Mouse (Mus musculus): Measurements from ENCODE around the gene Cpm.
"Not testable (repeated sequence)": the region's sequence is repeated elsewhere in the genome, so short reads cannot be mapped to it uniquely, and the experiment has no call there.

Cpm gene

DNA sequence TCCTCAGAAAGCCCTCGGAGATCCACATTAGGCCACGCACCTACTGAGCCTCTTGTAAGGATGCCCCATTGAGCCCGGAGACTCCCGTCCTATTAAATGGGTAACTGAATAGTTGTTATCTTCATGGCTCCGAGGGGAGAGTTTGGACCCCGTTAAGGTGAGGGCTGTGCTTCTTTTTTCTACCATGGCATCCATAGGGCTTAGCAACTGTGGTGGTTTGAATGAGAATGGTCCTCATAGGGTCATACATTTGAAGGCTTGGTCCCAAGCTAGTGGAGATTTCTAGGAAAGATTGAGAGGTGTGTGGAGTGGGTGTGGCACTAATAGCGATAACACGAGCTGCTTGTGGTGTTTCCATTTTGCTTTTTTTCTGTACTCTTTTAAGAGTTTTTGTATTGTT, 14.1 kb upstream of the Cpm start:
- in situ Hi-C loops (cut with MboI; ENCODE audit: low pct_unique_long_range_greater_than_20kb in 1 of 2, low sequenced_read_pairs in 2 of 2, unreplicated experiment in 1 of 2) = no loop called here

DNA sequence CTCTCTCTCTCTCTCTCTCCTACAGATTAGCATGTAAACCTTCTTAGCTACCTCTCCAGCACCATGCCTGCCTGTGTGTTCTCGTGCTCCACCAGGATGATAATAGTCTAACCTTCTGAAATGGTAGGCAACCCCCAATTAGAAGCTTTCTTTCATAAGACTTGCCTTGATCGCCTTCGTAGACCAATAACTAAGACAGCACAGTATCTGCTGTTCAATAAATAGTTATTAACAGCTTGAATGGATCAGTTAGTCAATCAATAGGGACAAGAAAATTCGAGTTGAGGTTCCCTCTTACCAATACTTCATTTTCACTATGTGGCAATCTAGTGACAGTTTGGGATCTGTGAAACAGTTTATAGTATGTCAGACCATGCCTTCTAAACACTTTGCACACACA, 13.6 kb upstream of the Cpm start:
- in situ Hi-C loops (cut with MboI; ENCODE audit: low pct_unique_long_range_greater_than_20kb in 1 of 2, low sequenced_read_pairs in 2 of 2, unreplicated experiment in 1 of 2) = no loop called here

DNA sequence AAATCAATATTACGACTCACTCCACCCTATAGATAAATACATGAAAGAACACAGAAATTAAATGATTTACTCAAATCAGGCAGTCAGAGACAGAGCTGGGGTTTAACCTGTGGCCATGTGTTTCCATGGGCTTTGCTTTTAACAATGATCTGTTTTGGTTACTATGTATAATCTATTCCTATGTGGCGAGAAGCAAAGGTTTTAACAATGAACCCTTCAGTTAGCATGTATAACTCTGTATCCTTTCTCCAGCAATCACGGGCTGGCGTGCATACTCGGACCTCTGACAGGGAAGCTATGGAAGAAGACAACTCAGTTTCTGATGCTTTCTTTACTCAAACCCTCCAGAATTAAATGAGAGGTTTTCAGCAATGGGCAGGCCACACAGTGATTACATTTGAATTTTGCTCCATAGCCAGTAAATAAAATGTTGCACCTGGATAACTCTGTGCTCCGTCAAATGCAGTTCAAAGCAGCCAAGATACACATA, 13.1 kb upstream of the Cpm start:
- in situ Hi-C loops (cut with MboI; ENCODE audit: low pct_unique_long_range_greater_than_20kb in 1 of 2, low sequenced_read_pairs in 2 of 2, unreplicated experiment in 1 of 2) = no loop called here

DNA sequence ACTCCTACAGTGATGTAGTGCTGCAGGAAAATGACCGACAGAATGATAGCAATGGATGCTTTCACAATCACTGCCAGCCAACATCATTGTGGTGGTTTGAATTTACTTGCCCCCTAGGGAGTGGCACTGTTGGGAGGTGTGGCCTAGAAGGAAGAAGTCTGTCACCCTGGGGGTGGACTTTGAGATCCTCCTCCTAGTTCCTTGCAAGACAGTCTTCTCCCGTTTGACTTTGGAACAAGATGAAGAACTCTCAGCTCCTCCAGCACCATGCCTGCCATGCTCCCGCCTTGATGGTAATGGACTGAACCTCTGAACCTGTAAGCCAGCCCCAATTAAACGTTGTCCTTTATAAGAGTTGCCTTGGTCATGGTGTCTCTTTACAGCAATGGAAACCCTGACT, 12.5 kb upstream of the Cpm start:
- in situ Hi-C loops (cut with MboI; ENCODE audit: low pct_unique_long_range_greater_than_20kb in 1 of 2, low sequenced_read_pairs in 2 of 2, unreplicated experiment in 1 of 2) = not testable (repeated sequence)

DNA sequence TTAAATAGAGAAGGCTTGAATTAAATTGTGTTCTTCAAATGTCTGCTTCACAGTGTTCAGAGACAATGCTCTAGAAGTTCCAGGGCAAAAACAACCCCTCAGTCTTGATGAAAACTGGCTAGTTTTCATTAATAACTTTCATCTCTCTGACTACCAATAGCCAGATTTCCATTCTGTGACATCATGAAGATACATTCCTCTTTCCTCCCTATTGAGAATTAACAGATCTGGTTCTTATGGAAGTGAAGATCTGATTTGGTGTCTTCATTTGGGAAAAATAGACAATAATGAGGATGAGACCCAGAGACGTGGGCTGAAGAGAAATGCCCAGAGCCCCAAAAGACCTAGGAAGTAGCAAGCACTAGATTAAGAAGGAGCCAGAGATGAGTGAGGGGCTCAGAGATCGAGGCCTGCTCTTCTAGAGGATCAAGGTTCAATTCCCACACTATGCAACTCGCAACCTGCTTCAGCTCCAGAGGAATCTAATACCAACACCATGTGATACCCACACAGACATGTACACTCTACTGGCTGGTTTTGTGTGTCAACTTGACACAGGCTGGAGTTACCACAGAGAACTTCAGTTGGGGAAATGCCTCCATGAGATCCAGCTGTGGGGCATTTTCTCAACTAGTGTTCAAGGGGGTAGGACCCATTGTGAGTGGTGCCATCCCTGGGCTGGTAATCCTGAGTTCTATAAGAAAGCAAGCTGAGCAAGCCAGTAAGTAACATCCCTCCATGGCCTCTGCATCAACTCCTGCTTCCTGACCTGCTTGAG, 11.5 kb upstream of the Cpm start:
- in situ Hi-C loops (cut with MboI; ENCODE audit: low pct_unique_long_range_greater_than_20kb in 1 of 2, low sequenced_read_pairs in 2 of 2, unreplicated experiment in 1 of 2) = no loop called here

DNA sequence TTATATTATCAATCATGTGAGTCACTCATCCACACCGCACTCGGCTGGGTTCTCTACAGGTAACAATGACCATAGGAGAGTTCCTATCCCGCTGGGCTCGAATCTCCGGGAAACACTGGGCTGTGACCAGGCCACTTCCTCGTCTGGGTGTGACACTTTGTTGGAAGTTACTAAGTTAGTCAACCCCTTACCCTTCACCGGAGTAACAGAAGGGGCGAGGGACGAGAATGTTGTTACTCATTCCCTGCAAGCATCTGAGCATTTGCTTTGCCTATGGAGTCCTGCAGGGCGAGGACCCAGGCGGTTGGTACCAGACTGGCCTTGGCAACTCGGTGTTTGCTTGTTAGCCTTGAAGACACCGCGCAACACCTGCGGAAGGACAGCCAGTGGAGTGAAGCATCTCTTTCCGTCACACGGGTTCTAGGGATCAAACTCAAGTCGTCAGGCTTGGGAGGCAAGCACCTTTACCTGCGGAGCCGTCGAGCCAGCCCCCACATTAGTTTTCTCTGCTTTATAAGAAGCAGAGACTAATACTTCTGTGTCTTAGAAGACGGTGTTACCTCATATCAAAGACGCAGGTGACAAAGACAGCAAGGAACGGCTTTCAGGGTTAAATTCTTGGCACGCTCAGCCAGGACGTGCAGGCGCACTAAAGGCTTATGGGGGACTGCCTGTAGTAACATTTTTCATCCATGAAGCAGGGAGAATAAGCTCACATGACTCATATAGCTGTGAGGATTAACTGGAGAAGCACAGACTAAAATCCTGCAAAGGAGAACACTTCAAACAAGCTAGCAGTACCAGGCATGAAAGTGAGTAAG, 10.0 kb upstream of the Cpm start:
- in situ Hi-C loops (cut with MboI; ENCODE audit: low pct_unique_long_range_greater_than_20kb in 1 of 2, low sequenced_read_pairs in 2 of 2, unreplicated experiment in 1 of 2) = no loop called here

DNA sequence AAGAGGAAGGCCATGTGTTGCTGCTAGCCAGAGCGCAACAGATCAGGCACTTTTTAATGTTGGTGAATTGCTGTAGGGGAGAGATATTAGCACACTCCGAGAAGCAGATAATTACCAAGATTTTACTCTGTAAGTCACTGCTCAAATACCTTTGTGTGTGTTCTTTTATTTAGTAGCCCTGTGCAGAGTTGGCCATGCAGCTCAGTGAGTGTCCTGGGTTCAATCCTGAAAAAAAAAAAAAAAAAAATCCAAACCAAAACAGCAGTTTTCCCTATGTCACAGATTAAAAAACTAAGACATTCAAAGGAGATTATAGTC, 9.5 kb upstream of the Cpm start:
- in situ Hi-C loops (cut with MboI; ENCODE audit: low pct_unique_long_range_greater_than_20kb in 1 of 2, low sequenced_read_pairs in 2 of 2, unreplicated experiment in 1 of 2) = no loop called here

DNA sequence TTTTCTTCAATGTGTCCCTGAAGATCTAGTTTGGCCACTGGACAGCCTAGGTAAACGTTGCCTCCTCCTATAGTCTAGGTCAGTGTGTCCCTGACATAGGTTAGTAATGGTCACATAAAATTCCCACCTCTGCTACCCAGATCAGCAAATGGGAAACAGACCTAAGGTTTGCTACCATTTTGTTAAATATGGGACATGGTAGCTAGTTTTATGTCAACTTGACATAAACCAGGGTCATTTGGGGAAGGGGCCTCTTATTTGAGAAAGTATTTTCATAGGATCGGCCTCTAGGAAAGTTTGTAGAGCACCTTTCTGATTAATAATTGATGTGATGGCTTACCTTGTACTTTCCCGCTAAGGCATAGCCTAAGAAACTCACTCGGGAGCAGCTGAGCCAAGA, 8.8 kb upstream of the Cpm start:
- in situ Hi-C loops (cut with MboI; ENCODE audit: low pct_unique_long_range_greater_than_20kb in 1 of 2, low sequenced_read_pairs in 2 of 2, unreplicated experiment in 1 of 2) = no loop called here

DNA sequence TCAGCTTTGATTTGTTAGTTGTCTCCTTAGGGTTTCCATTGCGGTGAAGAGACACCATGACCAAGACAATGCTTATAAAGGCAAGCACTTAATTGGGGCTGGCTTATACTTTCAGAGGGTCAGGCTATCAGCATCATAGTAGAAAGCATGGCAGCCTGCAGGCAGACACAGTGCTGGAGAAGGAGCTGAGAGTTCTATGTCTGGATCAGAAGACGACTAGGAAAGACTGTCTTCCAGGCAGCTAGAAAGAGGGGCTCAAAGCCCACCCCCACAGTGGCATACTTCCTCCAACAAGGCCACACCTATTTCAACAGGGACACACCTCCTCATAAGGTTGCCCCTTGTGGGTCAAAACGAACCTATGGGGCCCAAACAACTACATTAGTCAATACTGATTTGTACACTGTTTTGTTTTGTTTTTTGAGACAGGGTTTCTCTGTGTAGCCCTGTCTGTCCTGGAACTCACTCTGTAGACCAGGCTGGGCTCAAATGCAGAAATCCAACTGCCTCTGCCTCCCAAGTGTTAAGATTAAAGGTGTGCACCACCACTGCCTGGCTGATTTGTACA, 8.3 kb upstream of the Cpm start:
- in situ Hi-C loops (cut with MboI; ENCODE audit: low pct_unique_long_range_greater_than_20kb in 1 of 2, low sequenced_read_pairs in 2 of 2, unreplicated experiment in 1 of 2) = no loop called here

DNA sequence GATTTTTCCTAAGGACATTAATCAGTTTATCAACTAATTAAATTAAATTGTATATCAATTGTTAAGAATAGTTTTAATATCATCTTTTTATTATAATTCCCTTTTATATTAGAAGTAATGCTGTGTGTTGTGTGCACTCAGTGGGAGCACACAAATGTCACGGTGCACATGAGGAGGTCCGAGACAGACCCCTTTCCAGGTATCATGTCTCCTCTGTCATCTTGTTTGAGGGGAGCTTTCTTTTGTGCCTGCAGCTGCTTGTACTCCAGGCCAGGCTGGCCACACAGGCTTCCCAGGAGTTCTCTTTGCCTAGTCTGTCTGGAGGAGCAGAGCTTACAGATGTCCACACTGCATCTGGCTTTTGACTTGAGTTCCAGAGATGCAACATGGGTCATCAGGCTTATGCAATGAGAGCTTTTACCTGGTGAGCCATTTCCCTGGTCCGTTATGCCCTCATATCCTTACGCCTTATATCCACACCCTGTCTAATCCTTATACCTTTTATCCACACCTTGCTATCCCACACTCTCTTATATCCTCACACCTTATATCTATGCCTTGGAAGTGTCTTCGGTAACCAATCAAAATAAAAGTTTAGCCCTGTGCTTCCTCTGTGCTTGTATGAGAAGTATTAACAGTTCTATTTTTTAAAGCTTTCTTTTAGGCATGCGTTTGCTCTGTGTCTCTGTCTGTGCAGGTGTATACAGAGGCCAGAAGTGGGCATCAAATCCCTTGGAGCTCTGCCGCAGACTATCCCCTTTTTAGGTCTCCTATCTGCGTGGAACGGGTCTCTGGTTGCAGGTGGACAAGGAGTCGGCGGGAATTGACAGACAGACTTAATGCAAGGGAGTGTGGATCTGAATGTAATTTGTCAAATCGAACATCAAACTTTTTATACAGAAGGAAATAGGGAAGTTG, 7.4 kb upstream of the Cpm start:
- in situ Hi-C loops (cut with MboI; ENCODE audit: low pct_unique_long_range_greater_than_20kb in 1 of 2, low sequenced_read_pairs in 2 of 2, unreplicated experiment in 1 of 2) = no loop called here

DNA sequence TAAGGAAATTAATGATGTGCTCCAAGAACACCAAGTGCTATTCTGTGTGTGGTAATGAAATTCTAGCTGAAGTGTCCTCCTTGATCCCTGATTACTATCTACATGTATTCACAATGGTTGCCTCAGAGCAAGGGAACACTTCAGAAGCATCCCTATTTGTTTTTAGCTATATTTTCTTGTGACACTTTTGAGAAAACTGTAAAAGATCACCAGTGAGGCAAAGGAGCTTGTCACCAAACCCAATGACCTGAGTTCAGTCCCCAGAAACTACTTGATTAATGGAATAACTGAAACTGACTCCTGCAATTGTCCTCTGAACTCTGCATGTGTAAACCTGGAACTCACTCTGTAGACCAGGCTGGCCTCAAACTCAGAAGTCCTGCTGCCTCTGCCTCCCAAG, 5.9 kb upstream of the Cpm start:
- in situ Hi-C loops (cut with MboI; ENCODE audit: low pct_unique_long_range_greater_than_20kb in 1 of 2, low sequenced_read_pairs in 2 of 2, unreplicated experiment in 1 of 2) = no loop called here

DNA sequence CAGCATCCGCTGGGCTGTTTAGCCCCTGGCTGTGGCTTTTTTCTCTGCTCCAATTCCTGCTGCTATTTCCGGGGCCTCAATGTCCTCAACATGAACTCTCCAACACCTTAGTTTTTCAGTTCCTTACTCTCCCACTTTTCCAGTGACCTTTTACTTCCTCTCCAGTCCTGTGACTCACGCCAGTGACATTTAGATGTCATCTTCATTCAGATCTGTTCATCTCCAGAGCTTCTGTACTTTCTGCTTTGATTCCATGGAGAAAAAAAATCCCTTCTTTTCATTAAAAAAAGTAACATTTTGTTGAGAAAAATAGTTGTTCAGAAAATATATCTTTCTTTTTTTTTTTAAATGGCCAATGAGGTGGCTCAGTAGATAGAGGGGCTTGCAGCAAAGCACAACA, 5.1 kb upstream of the Cpm start:
- in situ Hi-C loops (cut with MboI; ENCODE audit: low pct_unique_long_range_greater_than_20kb in 1 of 2, low sequenced_read_pairs in 2 of 2, unreplicated experiment in 1 of 2) = no loop called here

DNA sequence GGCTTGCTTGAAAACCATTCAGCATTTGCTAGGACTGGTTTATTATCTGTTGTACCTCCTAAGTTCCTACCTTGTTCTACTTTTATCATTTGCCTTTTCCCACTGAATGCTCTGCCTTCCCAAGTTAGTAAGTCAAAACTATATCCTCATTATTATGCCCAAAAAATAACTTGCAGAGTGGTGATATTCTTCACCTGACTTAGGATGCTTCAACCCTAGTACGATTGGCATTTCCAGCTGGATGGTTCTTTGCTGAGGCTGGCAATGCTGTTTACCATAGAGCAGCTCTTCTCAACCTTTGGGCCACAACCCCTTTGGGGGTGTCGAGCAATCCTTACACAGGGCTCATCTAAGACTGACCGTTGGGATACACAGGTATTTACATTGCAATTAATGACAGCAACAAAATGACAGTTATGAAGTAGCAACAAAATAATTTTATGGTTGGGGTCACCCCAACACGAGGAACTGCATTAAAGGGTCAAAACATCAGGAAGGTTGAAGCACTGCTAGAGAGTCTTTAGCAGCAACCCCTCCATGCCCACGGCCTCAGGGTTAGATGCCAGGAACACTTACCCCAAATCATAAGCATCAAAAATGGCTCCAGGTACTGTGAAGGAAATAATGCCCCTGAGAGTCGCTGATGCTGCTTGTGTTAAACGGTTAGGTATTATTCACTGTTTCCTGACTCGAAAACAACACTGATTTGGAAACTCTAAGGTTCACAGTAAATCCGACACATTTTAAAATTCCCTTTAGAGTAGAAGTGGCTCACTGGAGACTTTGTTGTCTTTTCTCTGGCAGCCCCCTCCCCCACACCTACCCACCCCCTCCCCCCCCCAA, 4.4 kb upstream of the Cpm start:
- in situ Hi-C loops (cut with MboI; ENCODE audit: low pct_unique_long_range_greater_than_20kb in 1 of 2, low sequenced_read_pairs in 2 of 2, unreplicated experiment in 1 of 2) = no loop called here

DNA sequence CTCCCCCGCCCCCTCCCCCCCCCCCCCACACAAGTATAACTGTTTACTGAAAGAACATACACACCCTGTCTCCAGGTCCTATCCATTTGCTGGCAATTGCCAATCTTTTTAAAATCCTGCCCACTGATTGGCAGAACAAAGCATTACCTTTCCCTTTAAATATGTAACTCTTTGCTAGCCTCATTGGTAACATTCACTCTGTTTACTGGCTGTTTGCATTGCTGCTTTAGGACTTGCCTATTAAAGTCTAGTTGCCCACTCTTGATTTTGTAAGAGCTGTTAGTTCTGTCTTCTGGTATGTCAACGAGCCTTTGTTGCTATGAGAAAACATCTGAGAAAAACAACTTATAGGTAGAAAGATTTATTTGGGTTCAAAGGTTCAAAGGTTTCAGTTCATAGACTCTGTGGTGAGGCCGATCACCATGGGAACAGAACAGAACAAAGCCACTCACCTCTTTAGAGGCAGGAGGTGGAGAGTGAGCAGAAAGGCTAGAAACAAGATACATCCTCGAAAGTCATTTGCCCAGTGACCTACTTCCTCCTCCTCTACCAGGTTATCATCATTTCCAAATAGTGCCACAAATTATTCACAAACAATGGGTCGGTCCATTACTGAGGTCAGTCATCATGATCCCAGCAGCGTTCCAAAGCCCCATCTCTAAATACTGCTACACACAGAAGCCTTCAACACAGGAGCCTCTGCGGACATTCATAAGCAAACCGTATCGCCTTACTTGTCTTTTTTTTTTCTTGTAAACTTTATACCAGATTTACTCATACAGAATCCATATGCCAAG, 3.6 kb upstream of the Cpm start:
- in situ Hi-C loops (cut with MboI; ENCODE audit: low pct_unique_long_range_greater_than_20kb in 1 of 2, low sequenced_read_pairs in 2 of 2, unreplicated experiment in 1 of 2) = no loop called here

DNA sequence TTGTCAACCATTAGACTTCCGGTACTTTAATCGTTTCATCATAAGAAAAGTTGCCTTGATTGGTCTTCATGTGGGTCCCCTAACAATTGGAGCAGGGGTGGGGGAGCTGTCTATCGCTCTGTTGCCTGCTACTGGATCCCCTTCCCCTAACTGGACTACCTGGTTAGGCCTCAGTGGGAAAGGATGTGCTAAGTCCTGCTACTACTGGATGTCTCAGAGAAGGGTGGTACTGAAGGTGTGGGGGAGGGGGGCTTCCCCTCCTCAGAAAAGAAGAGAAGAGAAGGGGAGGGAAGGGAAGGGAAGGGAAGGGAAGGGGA, 3.0 kb upstream of the Cpm start:
- in situ Hi-C loops (cut with MboI; ENCODE audit: low pct_unique_long_range_greater_than_20kb in 1 of 2, low sequenced_read_pairs in 2 of 2, unreplicated experiment in 1 of 2) = no loop called here

DNA sequence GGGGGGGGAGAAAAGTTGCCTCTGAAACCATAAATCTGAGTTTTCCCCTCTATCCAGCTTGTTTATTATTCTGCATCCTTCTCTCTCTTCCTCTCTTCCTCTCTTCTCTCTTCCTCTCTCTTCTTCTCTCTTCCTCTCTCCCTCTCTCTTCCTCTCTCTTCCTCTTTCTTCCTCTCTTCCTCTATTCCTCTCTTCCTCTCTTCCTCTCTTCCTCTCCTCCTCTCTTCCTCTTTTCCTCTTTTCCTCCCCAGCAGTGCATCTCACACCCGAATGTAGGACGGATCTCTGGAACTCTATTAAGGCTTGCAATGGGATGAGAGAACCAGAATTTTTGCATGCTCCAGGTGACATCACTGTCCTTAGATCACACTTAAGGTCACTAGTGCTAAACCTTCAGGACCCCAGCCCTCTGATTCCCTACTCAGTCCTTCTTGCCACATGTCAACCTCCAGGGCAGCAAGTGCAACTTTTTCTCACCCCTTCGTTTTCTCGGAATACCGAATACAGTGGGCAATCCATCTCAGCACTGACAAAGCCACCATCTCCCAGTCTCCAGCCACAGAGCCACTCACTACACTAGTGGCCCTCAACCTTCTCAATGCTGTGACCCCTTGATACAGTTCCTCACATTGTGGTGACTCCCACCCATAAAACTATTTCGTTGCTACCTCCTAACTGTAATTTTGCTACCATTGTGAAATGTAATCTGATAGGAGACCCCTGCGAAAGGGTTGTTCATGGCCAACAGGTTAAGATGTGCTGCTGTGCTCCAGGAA, 2.3 kb upstream of the Cpm start:
- in situ Hi-C loops (cut with MboI; ENCODE audit: low pct_unique_long_range_greater_than_20kb in 1 of 2, low sequenced_read_pairs in 2 of 2, unreplicated experiment in 1 of 2) = no loop called here

DNA sequence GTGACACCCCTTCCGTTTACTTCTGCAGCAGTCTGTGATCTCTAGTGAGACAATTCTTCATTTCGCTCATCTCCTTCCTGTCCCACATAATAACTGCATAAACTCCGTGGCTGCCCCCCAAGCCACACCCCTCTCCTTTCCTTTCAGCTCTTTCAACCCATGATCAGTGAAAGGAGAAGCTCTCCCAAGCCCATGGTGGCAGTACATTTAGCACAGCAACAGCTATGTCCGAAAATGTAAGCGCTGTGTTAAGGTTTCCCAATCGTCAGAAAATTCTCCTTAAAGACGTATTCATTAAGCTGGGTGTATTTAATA, 1.7 kb upstream of the Cpm start:
- in situ Hi-C loops (cut with MboI; ENCODE audit: low pct_unique_long_range_greater_than_20kb in 1 of 2, low sequenced_read_pairs in 2 of 2, unreplicated experiment in 1 of 2) = no loop called here

All from mouse embryonic stem cell (cell line).